Mouse (Mus musculus) embryonic facial prominence, embryonic 11.5 days (tissue): ENCODE results near the gene Gse1. TPM values are rescaled to one million over a fixed set of nuclear protein-coding genes. Genes with fewer than 3 reads are reported as not detected.
"Not testable (repeated sequence)": the region's sequence is repeated elsewhere in the genome, so short reads cannot be mapped to it uniquely, and the experiment has no call there.

Source experiments
- ATAC-seq: fragments of 200-750 bp; cut with Nextera tagmentation; replicated peaks from 2 replicates; pipeline ENCODE4 v1.8.0; 2017; ENCODE audit warnings: low read depth; ENCODE audit not compliant: insufficient number of reproducible peaks, low FRiP score, low TSS enrichment
- DNase-seq: peaks from one replicate; pipeline ENCODE4 v3.0.0-alpha.2; 2015; ENCODE audit warnings: low spot score
- H3K27ac ChIP-seq: fragments of 300-500 bp; sonication (generic); replicated peaks from 2 replicates; pipeline ENCODE4 v1.5.1; 2014; ENCODE audit warnings: mild to moderate bottlenecking, low read depth, low read length, control low read depth
- H3K27me3 ChIP-seq: fragments of 300-500 bp; sonication (generic); 2 replicates; pipeline ENCODE4 v1.6.1; 2014; ENCODE audit warnings: mild to moderate bottlenecking, low read length, moderate library complexity, mixed read lengths; ENCODE audit not compliant: control insufficient read depth, insufficient read depth
- H3K36me3 ChIP-seq: fragments of 300-500 bp; sonication (generic); replicated peaks from 2 replicates; pipeline ENCODE4 v1.6.1; 2014; ENCODE audit warnings: low read depth, mild to moderate bottlenecking, low read length, moderate library complexity, mixed read lengths; ENCODE audit not compliant: control insufficient read depth, insufficient read depth
- H3K4me1 ChIP-seq: fragments of 300-500 bp; sonication (generic); 2 replicates; pipeline ENCODE4 v1.6.1; 2014; ENCODE audit warnings: low read length, mixed read lengths; ENCODE audit not compliant: control insufficient read depth, insufficient read depth
- H3K4me2 ChIP-seq: fragments of 300-500 bp; sonication (generic); 2 replicates; pipeline ENCODE4 v1.6.1; 2014; ENCODE audit warnings: low read depth, mild to moderate bottlenecking, control low read depth, low read length, moderate library complexity
- H3K4me3 ChIP-seq: fragments of 300-500 bp; sonication (generic); 2 replicates; pipeline ENCODE4 v1.5.1; 2014; ENCODE audit warnings: low read depth, low read length, control low read depth
- H3K9ac ChIP-seq: fragments of 300-500 bp; sonication (generic); replicated peaks from 2 replicates; pipeline ENCODE4 v1.6.1; 2014; ENCODE audit warnings: mild to moderate bottlenecking, control low read depth, low read length
- H3K9me3 ChIP-seq: fragments of 300-500 bp; sonication (generic); replicated peaks from 2 replicates; pipeline ENCODE4 v1.6.1; 2016; ENCODE audit warnings: mild to moderate bottlenecking, low read length, inconsistent platforms, mixed read lengths; ENCODE audit not compliant: control insufficient read depth
- WGBS: fragments of 180-500 bp; shearing (Covaris S2); extraction: QIAGEN DNeasy Blood & Tissue Kit; methylation state at CpG from one replicate; pipeline ENCODE4 v1.1.7; 2014; 5-methylcytosine and 5-hydroxymethylcytosine counted together
- polyA plus RNA-seq: library from polyadenylated mRNA; unstranded; fragments of >200 nt; fragmentation: Nextera tagmentation; extraction: Ambion mirVana; gene quantifications from 2 replicates; pipeline ENCODE4 v1.2.1, GENCODE M21; 2014

The Gse1 gene
- polyA plus RNA-seq, 1 experiment from 2014 or later = 8.1 TPM

- no peak for DNase-seq
- Histone ChIP-seq H3K4me2 (no peak overlapping the region), H3K4me1 (no peaks in the 10 kb centered on the region; the same call in 1 of the 2 replicates), H3K36me3 (no peaks in the 10 kb centered on the region), H3K27me3 (no peaks in the 10 kb centered on the region), H3K4me3 (no peak overlapping the region), H3K27ac (no peak overlapping the region), H3K9me3 (no peaks in the 10 kb centered on the region), H3K9ac (no peak overlapping the region)
- WGBS = 85% methylated on average over 8 of the region's 8 CpGs
- ATAC-seq = no peak
Observed at GRCm38 (mm10) chr8:120361301-120361700, 133.0 kb downstream of the Gse1 start.

- no peak overlapping the region for H3K27ac ChIP-seq
Observed at GRCm38 (mm10) chr8:120363552-120364071, 135.4 kb downstream of the Gse1 start.

GRCm38 (mm10) chr8:120364093-120364725 lies 136.0 kb downstream of the Gse1 start:
- DNase-seq (no peak), ATAC-seq (no peak)
- H3K9me3 ChIP-seq = no peaks in the 10 kb centered on the region
- no peak overlapping the region for H3K9ac ChIP-seq
- WGBS = 30% methylated on average over 7 of the region's 7 CpGs
- H3K36me3 ChIP-seq = no peaks in the 10 kb centered on the region
- no peaks in the 10 kb centered on the region for H3K27me3 ChIP-seq
- no peak overlapping the region for H3K4me2 ChIP-seq
- H3K4me3 ChIP-seq = no peak overlapping the region
- no peak overlapping the region for H3K27ac ChIP-seq
- H3K4me1 ChIP-seq = peaks cover 7% of the 10 kb centered on the region

More at GRCm38 (mm10) chr8:120363552-120364071, 135.4 kb downstream of the Gse1 start:
- no peak for ATAC-seq
- Histone ChIP-seq H3K27me3 (no peaks in the 10 kb centered on the region), H3K4me1 (peaks cover under 1% of the 10 kb centered on the region), H3K9ac (no peak overlapping the region), H3K4me2 (no peak overlapping the region), H3K36me3 (no peaks in the 10 kb centered on the region), H3K4me3 (no peak overlapping the region), H3K9me3 (no peaks in the 10 kb centered on the region)
- no peak for DNase-seq
- WGBS = 32% methylated on average over 10 of the region's 10 CpGs

- H3K4me3 ChIP-seq = no peak overlapping the region
- no peaks in the 10 kb centered on the region for H3K27me3 ChIP-seq
- no peak overlapping the region for H3K27ac ChIP-seq
- H3K9ac ChIP-seq = no peak overlapping the region
- 87% methylated on average over 6 of the region's 6 CpGs for WGBS
- DNase-seq = no peak
- no peak for ATAC-seq
- H3K4me2 ChIP-seq = no peak overlapping the region
- no peaks in the 10 kb centered on the region for H3K36me3 ChIP-seq
- no peaks in the 10 kb centered on the region for H3K9me3 ChIP-seq
- peaks cover 7% of the 10 kb centered on the region for H3K4me1 ChIP-seq
Observed at GRCm38 (mm10) chr8:120366840-120367239, 138.6 kb downstream of the Gse1 start.

- not testable (repeated sequence) for H3K36me3 ChIP-seq, ATAC-seq, H3K4me2 ChIP-seq, H3K4me3 ChIP-seq, H3K9ac ChIP-seq, DNase-seq, H3K27ac ChIP-seq, H3K4me1 ChIP-seq, H3K9me3 ChIP-seq, H3K27me3 ChIP-seq
- 45% methylated on average over 1 of the region's 1 CpGs for WGBS
Observed at GRCm38 (mm10) chr8:120368191-120368590, 139.9 kb downstream of the Gse1 start.

GRCm38 (mm10) chr8:120368814-120369649 lies 140.8 kb downstream of the Gse1 start:
- Histone ChIP-seq H3K27ac (peak overlapping the region; percentile 35; the same call in 1 of the 2 replicates), H3K9me3 (no peaks in the 10 kb centered on the region), H3K4me3 (no peak overlapping the region), H3K9ac (no peak overlapping the region; the same call in 1 of the 2 replicates), H3K4me1 (peaks cover 7% of the 10 kb centered on the region), H3K4me2 (no peak overlapping the region; the same call in 1 of the 2 replicates), H3K36me3 (no peaks in the 10 kb centered on the region), H3K27me3 (no peaks in the 10 kb centered on the region)
- ATAC-seq (no peak), DNase-seq (peak; percentile 62)
- WGBS = 24% methylated on average over 11 of the region's 11 CpGs

GRCm38 (mm10) chr8:120369956-120370355 lies 141.7 kb downstream of the Gse1 start:
- ATAC-seq (no peak), DNase-seq (no peak)
- Histone ChIP-seq H3K36me3 (no peaks in the 10 kb centered on the region), H3K9ac (no peak overlapping the region), H3K27me3 (no peaks in the 10 kb centered on the region), H3K4me2 (no peak overlapping the region), H3K9me3 (no peaks in the 10 kb centered on the region), H3K27ac (0 out of 2 replicates have a peak overlapping the region, but pooled peaks have one; percentile 47), H3K4me3 (no peak overlapping the region), H3K4me1 (peaks cover 10% of the 10 kb centered on the region)
- 67% methylated on average over 7 of the region's 7 CpGs for WGBS

- no peaks in the 10 kb centered on the region for H3K9me3 ChIP-seq
- DNase-seq (no peak), ATAC-seq (no peak)
- 0 out of 2 replicates have a peak overlapping the region, but pooled peaks have one; percentile 47 for H3K27ac ChIP-seq
- H3K4me3 ChIP-seq = no peak overlapping the region
- H3K9ac ChIP-seq = no peak overlapping the region
- H3K27me3 ChIP-seq = no peaks in the 10 kb centered on the region
- 70% methylated on average over 4 of the region's 4 CpGs for WGBS
- peaks cover 10% of the 10 kb centered on the region for H3K4me1 ChIP-seq
- H3K36me3 ChIP-seq = no peaks in the 10 kb centered on the region
- no peak overlapping the region for H3K4me2 ChIP-seq
Observed at GRCm38 (mm10) chr8:120370461-120370860, 142.2 kb downstream of the Gse1 start.
